Mouse (Mus musculus) layer of hippocampus, postnatal 25 days (tissue): ENCODE results near the gene Susd1. TPM values are rescaled to one million over a fixed set of nuclear protein-coding genes. Genes with fewer than 3 reads are reported as not detected.

Experiments used
- DNase-seq, 2 experiments: peaks; one replicate each; pipeline ENCODE4 v3.0.0; 2022; ENCODE audit warnings: mixed read lengths in 2 of 2, low spot score in 1 of 2; ENCODE audit errors: extremely low spot score in 1 of 2
- total RNA-seq, 2 experiments: library from RNA; stranded (reverse); gene quantifications; 2 replicates each; pipeline ENCODE4 v1.2.3; 2021

Gene Susd1
- total RNA-seq, 2 experiments from 2014 or later = 6.6 to 11.6 TPM

GRCm38 (mm10) chr4:59350354-59350753, 88.1 kb downstream of the Susd1 start:
- DNase-seq = no peak

- no peak for DNase-seq
These were observed 88.8 kb downstream of the Susd1 start for GRCm38 (mm10) chr4:59349425-59350185.

GRCm38 (mm10) chr4:59340714-59341113, 97.7 kb downstream of the Susd1 start:
- DNase-seq = peak; percentile 83 to 98

- DNase-seq = no peak
These were observed 98.4 kb downstream of the Susd1 start for GRCm38 (mm10) chr4:59340046-59340445.

- DNase-seq = no peak
These were observed 99.4 kb downstream of the Susd1 start for GRCm38 (mm10) chr4:59338896-59339535.

- no peak for DNase-seq
These were observed 100.9 kb downstream of the Susd1 start for GRCm38 (mm10) chr4:59337533-59337885.

GRCm38 (mm10) chr4:59336846-59337532, 101.4 kb downstream of the Susd1 start:
- DNase-seq = no peak

- DNase-seq = no peak
These were observed 102.0 kb downstream of the Susd1 start for GRCm38 (mm10) chr4:59336439-59336809.

- peak in 1 of 2 experiments; percentile 37 for DNase-seq
These were observed 102.6 kb downstream of the Susd1 start for GRCm38 (mm10) chr4:59335616-59336438.

GRCm38 (mm10) chr4:59335101-59335500, 103.3 kb downstream of the Susd1 start:
- DNase-seq = no peak

GRCm38 (mm10) chr4:59334236-59334635, 104.2 kb downstream of the Susd1 start:
- DNase-seq = no peak

GRCm38 (mm10) chr4:59333424-59333895, 105.0 kb downstream of the Susd1 start:
- DNase-seq = no peak

GRCm38 (mm10) chr4:59332691-59333423, 105.6 kb downstream of the Susd1 start:
- no peak for DNase-seq

GRCm38 (mm10) chr4:59332089-59332488, 106.3 kb downstream of the Susd1 start:
- no peak for DNase-seq

- DNase-seq = peak in 1 of 2 experiments; percentile 15
These were observed 106.8 kb downstream of the Susd1 start for GRCm38 (mm10) chr4:59331633-59332032.

- DNase-seq = no peak
These were observed 107.3 kb downstream of the Susd1 start for GRCm38 (mm10) chr4:59330961-59331604.

- no peak for DNase-seq
These were observed 108.8 kb downstream of the Susd1 start for GRCm38 (mm10) chr4:59329461-59330304.

- DNase-seq = no peak
These were observed 109.6 kb downstream of the Susd1 start for GRCm38 (mm10) chr4:59328821-59329220.
